Mouse (Mus musculus): Measurements from ENCODE around the gene Olfr1393. TPM values are rescaled to one million over a fixed set of nuclear protein-coding genes. Genes with fewer than 3 reads are reported as not detected.

The Olfr1393 gene
- polyA plus RNA-seq, 1 experiment from 2014 or later = not detected

GRCm38 (mm10) chr11:49243727-49244594 lies 34.1 kb upstream of the Olfr1393 start, which contains the start of gene Mgat1:
Mgat1 (plus strand) TSS chr11:49244191.
- Histone ChIP-seq H3K27ac (ENCODE audit: low read depth, low read length) (peak within 1 kb of the TSS; percentile 89), H3K36me3 (ENCODE audit: control insufficient read depth, insufficient read depth, low read length) (no peaks in the 10 kb centered on the region), H3K4me2 (peak within 1 kb of the TSS; percentile 52), H3K4me3 (ENCODE audit: low read depth, low read length) (peak within 1 kb of the TSS; percentile 52), H3K9me3 (ENCODE audit: control insufficient read depth, low read length) (no peaks in the 10 kb centered on the region), H3K27me3 (ENCODE audit: control insufficient read depth, insufficient read depth, low read length) (no peaks in the 10 kb centered on the region), H3K4me1 (ENCODE audit: control insufficient read depth, insufficient read depth, low read length) (peaks cover 11% of the 10 kb centered on the region; the same call in 1 of the 2 replicates), H3K9ac (ENCODE audit: low read length) (peak within 1 kb of the TSS; percentile 67)
- ATAC-seq (ENCODE audit: low FRiP score) (peak; percentile 96), DNase-seq (ENCODE audit: low spot score, missing footprints) (peak; percentile 98)
- WGBS = under 1% methylated on average over 55 of the region's 60 CpGs

GRCm38 (mm10) chr11:49244595-49244930 lies 33.5 kb upstream of the Olfr1393 start:
- peaks cover 11% of the 10 kb centered on the region; the same call in 1 of the 2 replicates for H3K4me1 ChIP-seq (ENCODE audit: control insufficient read depth, insufficient read depth, low read length)
- peak overlapping the region; percentile 45 for H3K4me2 ChIP-seq
- H3K27ac ChIP-seq (ENCODE audit: low read depth, low read length) = 0 out of 2 replicates have a peak overlapping the region, but pooled peaks have one; percentile 89
- H3K4me3 ChIP-seq (ENCODE audit: low read depth, low read length) = peak overlapping the region; percentile 52
- peak; percentile 0; the same call in 1 of the 2 replicates for ATAC-seq (ENCODE audit: low FRiP score)
- no peaks in the 10 kb centered on the region for H3K27me3 ChIP-seq (ENCODE audit: control insufficient read depth, insufficient read depth, low read length)
- WGBS = under 1% methylated on average over 4 of the region's 4 CpGs
- DNase-seq (ENCODE audit: low spot score, missing footprints) = no peak
- H3K36me3 ChIP-seq (ENCODE audit: control insufficient read depth, insufficient read depth, low read length) = no peaks in the 10 kb centered on the region
- peak overlapping the region; percentile 67; the same call in 1 of the 2 replicates for H3K9ac ChIP-seq (ENCODE audit: low read length)
- H3K9me3 ChIP-seq (ENCODE audit: control insufficient read depth, low read length) = no peaks in the 10 kb centered on the region

- Histone ChIP-seq H3K4me3 (ENCODE audit: low read depth, low read length) (no peak overlapping the region), H3K9ac (ENCODE audit: low read length) (no peak overlapping the region), H3K36me3 (ENCODE audit: control insufficient read depth, insufficient read depth, low read length) (no peaks in the 10 kb centered on the region), H3K27me3 (ENCODE audit: control insufficient read depth, insufficient read depth, low read length) (no peaks in the 10 kb centered on the region), H3K4me2 (peak overlapping the region; percentile 14; the same call in 1 of the 2 replicates), H3K4me1 (ENCODE audit: control insufficient read depth, insufficient read depth, low read length) (peaks cover 15% of the 10 kb centered on the region), H3K27ac (ENCODE audit: low read depth, low read length) (no peak overlapping the region), H3K9me3 (ENCODE audit: control insufficient read depth, low read length) (no peaks in the 10 kb centered on the region)
- no peak for ATAC-seq (ENCODE audit: low FRiP score)
- peak; percentile 87 for DNase-seq (ENCODE audit: low spot score, missing footprints)
- WGBS = 21% methylated on average over 7 of the region's 7 CpGs
Observed at GRCm38 (mm10) chr11:49245176-49245575, 32.9 kb upstream of the Olfr1393 start.

GRCm38 (mm10) chr11:49245634-49246415 lies 32.3 kb upstream of the Olfr1393 start:
- no peak for ATAC-seq (ENCODE audit: low FRiP score)
- no peak overlapping the region; the same call in 1 of the 2 replicates for H3K9ac ChIP-seq (ENCODE audit: low read length)
- DNase-seq (ENCODE audit: low spot score, missing footprints) = peak; percentile 81
- no peak overlapping the region for H3K4me3 ChIP-seq (ENCODE audit: low read depth, low read length)
- H3K36me3 ChIP-seq (ENCODE audit: control insufficient read depth, insufficient read depth, low read length) = no peaks in the 10 kb centered on the region
- peak overlapping the region; percentile 14; the same call in 1 of the 2 replicates for H3K4me2 ChIP-seq
- peaks cover 20% of the 10 kb centered on the region for H3K4me1 ChIP-seq (ENCODE audit: control insufficient read depth, insufficient read depth, low read length)
- H3K9me3 ChIP-seq (ENCODE audit: control insufficient read depth, low read length) = no peaks in the 10 kb centered on the region
- WGBS = 25% methylated on average over 12 of the region's 12 CpGs
- H3K27ac ChIP-seq (ENCODE audit: low read depth, low read length) = no peak overlapping the region
- H3K27me3 ChIP-seq (ENCODE audit: control insufficient read depth, insufficient read depth, low read length) = no peaks in the 10 kb centered on the region

- Histone ChIP-seq H3K4me1 (ENCODE audit: control insufficient read depth, insufficient read depth, low read length) (peaks cover 24% of the 10 kb centered on the region), H3K36me3 (ENCODE audit: control insufficient read depth, insufficient read depth, low read length) (no peaks in the 10 kb centered on the region), H3K27ac (ENCODE audit: low read depth, low read length) (no peak overlapping the region), H3K4me2 (no peak overlapping the region), H3K27me3 (ENCODE audit: control insufficient read depth, insufficient read depth, low read length) (no peaks in the 10 kb centered on the region), H3K4me3 (ENCODE audit: low read depth, low read length) (no peak overlapping the region), H3K9me3 (ENCODE audit: control insufficient read depth, low read length) (no peaks in the 10 kb centered on the region), H3K9ac (ENCODE audit: low read length) (no peak overlapping the region)
- DNase-seq (ENCODE audit: low spot score, missing footprints) (peak; percentile 1), ATAC-seq (ENCODE audit: low FRiP score) (no peak)
- WGBS = 85% methylated on average over 4 of the region's 4 CpGs
Observed at GRCm38 (mm10) chr11:49246523-49246922, 31.6 kb upstream of the Olfr1393 start.

DNA sequence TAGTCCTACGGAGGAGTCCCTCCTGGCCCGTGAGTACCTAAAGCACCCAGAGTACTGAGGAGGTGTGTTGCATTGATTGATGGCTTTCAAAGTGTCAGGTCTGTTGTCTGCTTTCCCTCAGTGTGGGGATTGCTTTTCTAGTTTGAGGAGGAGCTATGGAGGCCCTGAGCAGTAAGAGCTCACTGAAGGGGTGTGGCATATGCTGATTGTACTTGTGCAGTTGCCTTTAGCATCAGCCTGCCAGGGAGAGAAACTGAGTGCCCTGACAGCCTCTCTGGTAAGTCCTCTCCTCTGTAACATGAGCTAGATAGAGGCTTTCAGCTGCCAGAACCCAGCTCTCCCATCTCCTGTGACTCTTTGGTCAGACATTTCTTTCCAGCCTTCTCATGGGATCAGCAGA lies 30.8 kb upstream of the Olfr1393 start:
- Histone ChIP-seq H3K27me3 (ENCODE audit: control insufficient read depth, insufficient read depth, low read length) (no peaks in the 10 kb centered on the region), H3K36me3 (ENCODE audit: control insufficient read depth, insufficient read depth, low read length) (no peaks in the 10 kb centered on the region), H3K4me2 (no peak overlapping the region), H3K27ac (ENCODE audit: low read depth, low read length) (no peak overlapping the region), H3K4me3 (ENCODE audit: low read depth, low read length) (no peak overlapping the region), H3K9ac (ENCODE audit: low read length) (no peak overlapping the region), H3K4me1 (ENCODE audit: control insufficient read depth, insufficient read depth, low read length) (peaks cover 24% of the 10 kb centered on the region), H3K9me3 (ENCODE audit: control insufficient read depth, low read length) (no peaks in the 10 kb centered on the region)
- peak; percentile 73 for DNase-seq (ENCODE audit: low spot score, missing footprints)
- WGBS = 83% methylated on average over 2 of the region's 2 CpGs
- ATAC-seq (ENCODE audit: low FRiP score) = no peak

- Histone ChIP-seq H3K4me1 (ENCODE audit: control insufficient read depth, insufficient read depth, low read length) (peaks cover 24% of the 10 kb centered on the region), H3K27ac (ENCODE audit: low read depth, low read length) (no peak overlapping the region), H3K9me3 (ENCODE audit: control insufficient read depth, low read length) (no peaks in the 10 kb centered on the region), H3K9ac (ENCODE audit: low read length) (no peak overlapping the region), H3K27me3 (ENCODE audit: control insufficient read depth, insufficient read depth, low read length) (no peaks in the 10 kb centered on the region), H3K4me2 (no peak overlapping the region), H3K4me3 (ENCODE audit: low read depth, low read length) (no peak overlapping the region), H3K36me3 (ENCODE audit: control insufficient read depth, insufficient read depth, low read length) (no peaks in the 10 kb centered on the region)
- no peak for DNase-seq (ENCODE audit: low spot score, missing footprints)
- 59% methylated on average over 6 of the region's 6 CpGs for WGBS
- no peak for ATAC-seq (ENCODE audit: low FRiP score)
Observed at GRCm38 (mm10) chr11:49248226-49248973, 29.7 kb upstream of the Olfr1393 start.

DNA sequence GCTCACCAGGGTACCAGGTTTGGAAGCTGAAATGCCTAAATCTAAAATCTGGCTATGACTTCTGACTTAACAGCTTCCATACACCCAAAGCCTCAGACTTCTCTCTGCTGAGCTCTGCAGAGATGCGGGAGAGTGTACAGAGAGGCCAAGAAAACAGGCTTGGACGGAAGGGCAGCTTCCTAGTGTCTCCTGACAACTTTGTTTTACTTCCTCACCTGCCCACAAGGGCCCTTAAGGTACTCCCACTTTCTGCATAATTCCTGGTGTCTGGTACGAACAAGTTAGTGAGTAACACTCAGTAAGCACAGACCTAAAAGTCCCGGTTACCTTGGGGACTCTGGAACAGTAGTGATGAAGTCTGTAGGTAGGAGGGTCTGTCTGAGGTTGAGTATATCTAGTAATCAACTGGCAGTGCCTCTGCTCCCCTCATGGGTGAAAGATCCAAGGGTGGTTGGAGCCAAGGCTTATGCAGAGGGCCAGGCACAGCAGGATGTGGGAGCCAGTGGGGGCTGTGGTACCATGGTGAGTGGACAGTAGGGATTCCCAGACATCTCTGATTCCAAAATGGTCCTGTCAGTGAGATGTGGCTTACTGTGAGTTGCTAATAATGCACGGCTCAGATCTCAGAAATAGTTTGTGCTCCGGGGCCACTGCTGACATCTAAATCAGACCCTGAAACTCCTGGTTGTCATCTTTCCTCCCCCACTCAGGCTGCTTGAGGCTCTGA lies 29.0 kb upstream of the Olfr1393 start:
- Histone ChIP-seq H3K4me1 (ENCODE audit: control insufficient read depth, insufficient read depth, low read length) (peaks cover 24% of the 10 kb centered on the region), H3K4me3 (ENCODE audit: low read depth, low read length) (no peak overlapping the region), H3K27ac (ENCODE audit: low read depth, low read length) (no peak overlapping the region), H3K9me3 (ENCODE audit: control insufficient read depth, low read length) (no peaks in the 10 kb centered on the region), H3K4me2 (no peak overlapping the region), H3K9ac (ENCODE audit: low read length) (no peak overlapping the region), H3K27me3 (ENCODE audit: control insufficient read depth, insufficient read depth, low read length) (no peaks in the 10 kb centered on the region), H3K36me3 (ENCODE audit: control insufficient read depth, insufficient read depth, low read length) (no peaks in the 10 kb centered on the region)
- WGBS = 70% methylated on average over 6 of the region's 6 CpGs
- DNase-seq (ENCODE audit: low spot score, missing footprints) = no peak
- ATAC-seq (ENCODE audit: low FRiP score) = no peak

All from midbrain, embryonic 11.5 days (tissue).